Mouse (Mus musculus): ENCODE data around the gene Mta1.

The Mta1 gene

DNA sequence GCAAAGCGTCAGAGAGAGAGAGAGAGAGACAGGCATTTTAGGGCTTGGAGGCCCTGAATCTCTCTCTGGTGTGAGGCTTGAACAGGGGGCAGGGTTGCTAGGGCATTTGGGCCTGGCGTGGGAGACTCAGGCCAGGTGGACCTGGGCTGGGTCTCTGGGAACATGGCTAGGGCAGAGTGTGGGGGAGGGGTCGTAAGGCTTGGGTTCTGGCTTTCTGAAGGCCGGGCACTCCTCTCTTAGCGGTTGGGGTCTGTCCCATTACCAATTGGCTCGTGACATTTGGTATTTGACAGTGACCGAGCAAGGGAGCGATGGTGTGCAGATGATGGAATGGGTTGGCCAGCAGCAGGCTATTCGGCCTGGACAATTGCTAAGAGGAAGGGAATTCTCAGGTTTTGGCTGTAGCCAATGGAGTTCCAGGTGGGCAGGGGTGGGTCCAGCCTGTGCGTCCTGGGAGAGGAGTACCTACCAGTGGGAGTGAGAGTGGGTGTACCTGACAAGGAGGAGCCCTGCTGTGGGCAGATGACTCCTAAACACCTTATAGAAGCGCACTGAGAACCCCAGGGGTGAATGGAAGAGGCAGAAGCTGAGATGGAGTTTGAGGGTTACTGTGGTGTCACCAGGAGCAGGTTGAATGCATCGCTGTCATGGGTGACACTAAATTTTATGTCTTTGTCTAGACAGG is 88.4 kb downstream of the Mta1 start:
- DNase-seq (ENCODE audit: low read depth), result no peak

All from induced T-regulatory cell, adult 2 months (primary cell).